Mouse (Mus musculus): ENCODE measurements at regions not wholly inside any gene's neighbourhood (a gene's known extent, or its start where the extent isn't known, plus 50 kb on each side); places are given as distances from the start of the nearest gene placed in this dataset.

DNA sequence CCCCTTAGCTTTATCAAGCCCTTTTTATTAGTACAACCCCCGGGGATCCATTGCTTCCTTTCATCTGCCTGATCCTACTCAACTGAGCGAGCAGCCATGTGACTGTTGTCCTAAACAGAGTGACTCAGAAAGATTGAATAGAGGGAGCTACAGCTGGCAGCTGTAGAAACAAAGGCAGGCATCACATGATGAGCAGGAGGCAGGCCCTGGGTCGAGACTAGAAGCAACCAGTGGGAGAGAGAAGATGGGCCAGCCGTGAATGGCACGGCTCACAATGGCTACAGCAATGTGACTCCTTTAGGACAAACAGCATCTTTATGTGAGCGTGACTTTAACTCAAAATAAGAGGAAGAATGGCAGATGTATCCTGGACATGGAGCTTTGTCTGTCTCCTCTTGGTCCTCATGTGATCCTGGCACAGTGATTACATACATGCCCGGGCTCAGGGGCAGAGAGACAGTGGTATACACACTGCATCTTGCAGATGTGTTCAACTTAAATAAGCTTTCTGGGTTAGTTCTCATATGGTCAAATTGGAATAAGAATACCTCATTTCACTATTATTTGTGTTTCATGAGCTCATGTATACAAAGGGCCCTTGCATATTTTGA lies 60.1 kb upstream of the Fam13c start:
- Histone ChIP-seq H3K4me3 (no peak overlapping the region), H3K4me2 (no peak overlapping the region), H3K36me3 (ENCODE audit: poor library complexity, severe bottlenecking) (no peaks in the 10 kb centered on the region), H3K9ac (no peak overlapping the region), H3K27me3 (no peaks in the 10 kb centered on the region), H3K9me3 (replicated peaks) (no peaks in the 10 kb centered on the region), H3K4me1 (peaks cover 8% of the 10 kb centered on the region), H3K27ac (no peak overlapping the region)
- ATAC-seq: peak; percentile 85
- WGBS: 19% methylated on average over 7 of the region's 7 CpGs

DNA sequence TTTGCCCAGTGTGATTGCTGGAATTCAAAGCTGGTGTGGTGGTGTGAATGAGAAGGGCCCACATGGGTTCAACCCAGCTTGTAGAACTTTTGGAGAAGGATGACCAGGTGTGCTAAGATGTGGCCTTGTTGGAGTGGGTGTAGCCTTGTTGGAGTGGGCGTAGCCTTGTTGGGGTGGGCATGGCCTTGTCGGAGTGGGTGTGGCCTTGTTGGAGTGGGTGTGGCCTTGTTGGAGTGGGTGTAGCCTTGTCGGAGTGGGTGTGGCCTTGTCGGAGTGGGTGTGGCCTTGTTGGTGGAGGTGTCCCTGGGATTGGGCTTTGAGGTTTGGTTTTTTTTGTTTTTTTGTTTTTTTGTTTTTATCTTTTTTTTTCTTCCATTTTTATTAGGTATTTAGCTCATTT lies 55.6 kb upstream of the Fam13c start:
- no peak overlapping the region for H3K4me3 ChIP-seq
- 97% methylated on average over 4 of the region's 4 CpGs for WGBS
- no peak overlapping the region for H3K4me2 ChIP-seq
- no peak for ATAC-seq
- no peaks in the 10 kb centered on the region for H3K9me3 ChIP-seq (replicated peaks)
- H3K36me3 ChIP-seq (ENCODE audit: poor library complexity, severe bottlenecking): no peaks in the 10 kb centered on the region
- no peak overlapping the region for H3K27ac ChIP-seq
- no peaks in the 10 kb centered on the region for H3K27me3 ChIP-seq
- H3K9ac ChIP-seq: no peak overlapping the region
- H3K4me1 ChIP-seq: peaks cover 6% of the 10 kb centered on the region

DNA sequence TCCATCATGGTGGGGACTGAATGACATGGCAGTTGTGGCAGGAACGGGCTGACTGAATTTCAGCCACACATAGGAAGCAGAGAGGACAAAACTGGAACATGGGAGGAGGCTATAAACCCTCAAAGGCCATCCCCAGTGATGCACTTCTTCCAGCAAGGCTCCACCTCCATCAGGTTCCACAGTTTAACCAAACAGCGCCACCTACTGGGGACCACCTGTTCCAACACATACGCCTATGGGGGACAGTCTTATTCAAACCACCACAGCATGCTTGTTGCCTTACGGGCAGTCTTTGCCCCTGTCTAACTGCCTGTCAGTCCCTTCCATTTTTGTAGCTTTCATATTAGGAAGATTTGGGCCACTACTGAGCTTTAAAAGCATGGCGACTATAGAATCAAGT lies 52.6 kb upstream of the Fam13c start:
- WGBS: 88% methylated on average over 5 of the region's 5 CpGs
- no peaks in the 10 kb centered on the region for H3K27me3 ChIP-seq
- no peak overlapping the region for H3K4me2 ChIP-seq
- no peak overlapping the region for H3K27ac ChIP-seq
- no peaks in the 10 kb centered on the region for H3K9me3 ChIP-seq (replicated peaks)
- no peaks in the 10 kb centered on the region for H3K4me1 ChIP-seq
- H3K36me3 ChIP-seq (ENCODE audit: poor library complexity, severe bottlenecking): no peaks in the 10 kb centered on the region
- no peak overlapping the region for H3K9ac ChIP-seq
- ATAC-seq: no peak
- H3K4me3 ChIP-seq: no peak overlapping the region
